Mouse (Mus musculus) myocyte (in vitro differentiated cells): ENCODE data around the gene Zfp598. TPM values are rescaled to one million over a fixed set of nuclear protein-coding genes. Genes with fewer than 3 reads are reported as not detected.

ENCODE experiments used
- H3K27me3 ChIP-seq: one replicate; pipeline ENCODE4 v1.6.1; 2011; ENCODE audit not compliant: control insufficient read depth, insufficient read depth, insufficient read length
- H3K36me3 ChIP-seq: one replicate; pipeline ENCODE4 v1.6.1; 2011; ENCODE audit not compliant: control insufficient read depth, insufficient read depth
- H3K4me2 ChIP-seq: one replicate; pipeline ENCODE4 v1.6.1; 2011; ENCODE audit warnings: low read depth, control low read depth
- H3K4me3 ChIP-seq: one replicate; pipeline ENCODE4 v1.5.1; 2011; ENCODE audit warnings: mild to moderate bottlenecking, control low read depth, moderate library complexity
- H3K79me2 ChIP-seq: one replicate; pipeline ENCODE4 v1.6.1; 2011; ENCODE audit not compliant: control insufficient read depth, insufficient read depth
- H3ac ChIP-seq: one replicate; pipeline ENCODE4 v1.6.1; 2011; ENCODE audit not compliant: control insufficient read depth, insufficient read length
- CEBPB ChIP-seq: IDR thresholded peaks from 2 replicates; pipeline ENCODE4 v1.6.1; 2011; ENCODE audit warnings: mild to moderate bottlenecking, moderate library complexity; ENCODE audit not compliant: poor library complexity, insufficient read depth, severe bottlenecking
- E2F4 ChIP-seq: IDR thresholded peaks from one replicate; pipeline ENCODE4 v1.6.1; 2011; ENCODE audit warnings: mild to moderate bottlenecking, control low read depth, moderate library complexity; ENCODE audit not compliant: insufficient read depth
- MAX ChIP-seq: IDR thresholded peaks from one replicate; pipeline ENCODE4 v1.6.1; 2011; ENCODE audit warnings: low read depth, mild to moderate bottlenecking, control low read depth
- MYOD1 ChIP-seq, 3 experiments: IDR thresholded peaks; one replicate each; pipeline ENCODE4 v1.6.1; 2011; ENCODE audit warnings: control low read depth in 2 of 3, low read depth in 2 of 3, mild to moderate bottlenecking in 2 of 3, moderate library complexity in 1 of 3; ENCODE audit not compliant: insufficient read length in 2 of 3, control insufficient read depth in 1 of 3
- MYOG ChIP-seq, 3 experiments: IDR thresholded peaks; one replicate each; pipeline ENCODE4 v1.6.1; 2011; ENCODE audit warnings: control low read depth in 2 of 3, low read depth in 2 of 3, mild to moderate bottlenecking in 2 of 3; ENCODE audit not compliant: insufficient read length in 2 of 3, control insufficient read depth in 1 of 3, insufficient read depth in 1 of 3
- POLR2A ChIP-seq: IDR thresholded peaks from one replicate; pipeline ENCODE4 v1.6.1; 2011; ENCODE audit warnings: low read depth, mild to moderate bottlenecking, control low read depth, moderate library complexity; ENCODE audit not compliant: insufficient read length
- POLR2AphosphoS2 ChIP-seq: IDR thresholded peaks from one replicate; pipeline ENCODE4 v1.6.1; 2011; ENCODE audit warnings: low read depth, control low read depth; ENCODE audit not compliant: insufficient read length
- REST ChIP-seq: IDR thresholded peaks from one replicate; pipeline ENCODE4 v1.6.1; 2011; ENCODE audit warnings: mild to moderate bottlenecking, control low read depth, moderate library complexity; ENCODE audit not compliant: insufficient read depth, insufficient read length
- SRF ChIP-seq: IDR thresholded peaks from one replicate; pipeline ENCODE4 v1.6.1; 2011; ENCODE audit warnings: low read depth; ENCODE audit not compliant: control insufficient read depth, insufficient read length
- TCF12 ChIP-seq: IDR thresholded peaks from one replicate; pipeline ENCODE4 v1.6.1; 2011; ENCODE audit warnings: mild to moderate bottlenecking, control low read depth; ENCODE audit not compliant: poor library complexity, insufficient read depth, severe bottlenecking
- TCF3 ChIP-seq: IDR thresholded peaks from one replicate; pipeline ENCODE4 v1.6.1; 2011; ENCODE audit warnings: low read depth, control low read depth; ENCODE audit not compliant: insufficient read length
- USF1 ChIP-seq: IDR thresholded peaks from one replicate; pipeline ENCODE4 v1.6.1; 2011; ENCODE audit warnings: low read depth, mild to moderate bottlenecking, control low read depth, moderate library complexity
- polyA plus RNA-seq: library from polyadenylated mRNA; unstranded; fragments of >200 nt; fragmentation: generic; extraction: Trizol; gene quantifications from one replicate; pipeline ENCODE4 v1.2.1, GENCODE M21; 2012; ENCODE audit warnings: missing spikeins

Zfp598 gene
- polyA plus RNA-seq, 1 experiment, result 49.7 TPM

GRCm38 (mm10) chr17:24649581-24650069 is 19.9 kb upstream of the Zfp598 start:
- peak overlapping the region; percentile 5 for H3K4me3 ChIP-seq
- H3K27me3 ChIP-seq, result no peaks in the 10 kb centered on the region
- H3K4me2 ChIP-seq, result peak overlapping the region; percentile 87
- H3K79me2 ChIP-seq, result no peaks in the 10 kb centered on the region
- H3K36me3 ChIP-seq, result no peaks in the 10 kb centered on the region
- TF ChIP-seq POLR2AphosphoS2, result no peak
- TF ChIP-seq MYOD1 (IDR thresholded peaks at IDR 0.05; ENCODE audit: control insufficient read depth in 1 of 3, insufficient read length in 2 of 3, low read depth in 2 of 3), result peak in 1 of 3 experiments; percentile 14
- TF ChIP-seq USF1, result no peak
- peak in 1 of 3 experiments; percentile 35 for TF ChIP-seq MYOG (IDR thresholded peaks at IDR 0.05; ENCODE audit: control insufficient read depth in 1 of 3, insufficient read depth in 1 of 3, insufficient read length in 2 of 3, low read depth in 2 of 3)
- TF ChIP-seq E2F4, result no peak
- no peak for TF ChIP-seq SRF
- no peak for TF ChIP-seq TCF12
- no peak for TF ChIP-seq CEBPB
- TF ChIP-seq TCF3, result no peak
- H3ac ChIP-seq, result peak overlapping the region; percentile 4

GRCm38 (mm10) chr17:24650070-24650616 is 19.3 kb upstream of the Zfp598 start, which contains the start of gene Slc9a3r2:
Gene Slc9a3r2, minus strand, starts transcription at chr17:24650327.
- peak within 1 kb of the TSS; percentile 87 for H3K4me2 ChIP-seq
- TF ChIP-seq POLR2AphosphoS2 (peak; percentile 36), POLR2A (peak; percentile 60), MYOD1 (IDR thresholded peaks at IDR 0.05; ENCODE audit: control insufficient read depth in 1 of 3, insufficient read length in 2 of 3, low read depth in 2 of 3) (peak in 1 of 3 experiments; percentile 18), TCF12 (no peak)
- H3K27me3 ChIP-seq, result no peaks in the 10 kb centered on the region
- no peaks in the 10 kb centered on the region for H3K36me3 ChIP-seq
- peak within 1 kb of the TSS; percentile 5 for H3K4me3 ChIP-seq
- no peaks in the 10 kb centered on the region for H3K79me2 ChIP-seq
- peak within 1 kb of the TSS; percentile 4 for H3ac ChIP-seq

- TF ChIP-seq POLR2AphosphoS2, result no peak
- TF ChIP-seq E2F4, result no peak
- no peak for TF ChIP-seq MAX
- Histone ChIP-seq H3ac (no peak overlapping the region), H3K4me3 (no peak overlapping the region), H3K4me2 (no peak overlapping the region), H3K79me2 (no peaks in the 10 kb centered on the region), H3K36me3 (no peaks in the 10 kb centered on the region), H3K27me3 (no peaks in the 10 kb centered on the region)
Observed at GRCm38 (mm10) chr17:24650766-24651165, 18.7 kb upstream of the Zfp598 start.

- Histone ChIP-seq H3K36me3 (no peaks in the 10 kb centered on the region), H3K27me3 (peaks cover 3% of the 10 kb centered on the region), H3ac (no peak overlapping the region), H3K4me3 (no peak overlapping the region), H3K79me2 (no peaks in the 10 kb centered on the region), H3K4me2 (no peak overlapping the region)
- TF ChIP-seq MYOG (IDR thresholded peaks at IDR 0.05; ENCODE audit: control insufficient read depth in 1 of 3, insufficient read depth in 1 of 3, insufficient read length in 2 of 3, low read depth in 2 of 3) (no peak), MAX (no peak), POLR2A (no peak), TCF12 (no peak), POLR2AphosphoS2 (no peak), MYOD1 (IDR thresholded peaks at IDR 0.05; ENCODE audit: control insufficient read depth in 1 of 3, insufficient read length in 2 of 3, low read depth in 2 of 3) (no peak), E2F4 (no peak), TCF3 (no peak), REST (no peak), CEBPB (no peak), SRF (no peak), USF1 (no peak)
Observed at GRCm38 (mm10) chr17:24651835-24652234, 17.7 kb upstream of the Zfp598 start.

- H3K4me2 ChIP-seq, result peak overlapping the region; percentile 50
- H3K4me3 ChIP-seq, result no peak overlapping the region
- peaks cover 7% of the 10 kb centered on the region for H3K27me3 ChIP-seq
- H3ac ChIP-seq, result no peak overlapping the region
- no peaks in the 10 kb centered on the region for H3K36me3 ChIP-seq
- no peak for TF ChIP-seq MYOD1 (IDR thresholded peaks at IDR 0.05; ENCODE audit: control insufficient read depth in 1 of 3, insufficient read length in 2 of 3, low read depth in 2 of 3)
- no peak for TF ChIP-seq TCF12
- no peaks in the 10 kb centered on the region for H3K79me2 ChIP-seq
Observed at GRCm38 (mm10) chr17:24653967-24654710, 15.3 kb upstream of the Zfp598 start.
